Mouse (Mus musculus) fat pad, adult 2 months (tissue): Measurements from ENCODE around the gene Rnf24.

ENCODE experiments used
- DNase-seq: peaks from one replicate; pipeline ENCODE4 v3.0.0-alpha.2; 2011; ENCODE audit warnings: low read depth, low spot score; ENCODE audit errors: extremely low read depth

The Rnf24 gene

GRCm38 (mm10) chr2:131352747-131353563, at the start of gene Rnf24:
TSS of gene Rnf24 (minus strand) at chr2:131352892.
- no peak for DNase-seq

GRCm38 (mm10) chr2:131401794-131402495, 49.3 kb upstream of the Rnf24 start:
- DNase-seq, result no peak

- no peak for DNase-seq
Observed at GRCm38 (mm10) chr2:131400846-131401245, 48.2 kb upstream of the Rnf24 start.

GRCm38 (mm10) chr2:131397323-131397848, 44.7 kb upstream of the Rnf24 start:
- no peak for DNase-seq

GRCm38 (mm10) chr2:131386350-131386962, 33.8 kb upstream of the Rnf24 start:
- DNase-seq, result no peak

- DNase-seq, result no peak
Observed at GRCm38 (mm10) chr2:131385176-131385575, 32.5 kb upstream of the Rnf24 start.

GRCm38 (mm10) chr2:131379541-131379940, 26.8 kb upstream of the Rnf24 start:
- no peak for DNase-seq

GRCm38 (mm10) chr2:131378872-131379271, 26.2 kb upstream of the Rnf24 start:
- no peak for DNase-seq

GRCm38 (mm10) chr2:131377055-131377454, 24.4 kb upstream of the Rnf24 start:
- DNase-seq, result no peak

GRCm38 (mm10) chr2:131373656-131374055, 21.0 kb upstream of the Rnf24 start:
- DNase-seq, result no peak

GRCm38 (mm10) chr2:131372276-131372877, 19.7 kb upstream of the Rnf24 start:
- DNase-seq, result no peak

GRCm38 (mm10) chr2:131371811-131372210, 19.1 kb upstream of the Rnf24 start:
- DNase-seq, result peak; percentile 66

GRCm38 (mm10) chr2:131370828-131371227, 18.1 kb upstream of the Rnf24 start:
- DNase-seq, result no peak

GRCm38 (mm10) chr2:131364689-131365088, 12.0 kb upstream of the Rnf24 start:
- no peak for DNase-seq

- DNase-seq, result no peak
Observed at GRCm38 (mm10) chr2:131358481-131358880, 5.8 kb upstream of the Rnf24 start.

GRCm38 (mm10) chr2:131354049-131354448, 1.4 kb upstream of the Rnf24 start:
- DNase-seq, result no peak

GRCm38 (mm10) chr2:131353564-131353915, 848 bp upstream of the Rnf24 start:
- no peak for DNase-seq

- no peak for DNase-seq
Observed at GRCm38 (mm10) chr2:131351968-131352746, 535 bp downstream of the Rnf24 start.

- DNase-seq, result no peak
Observed at GRCm38 (mm10) chr2:131351471-131351870, 1.2 kb downstream of the Rnf24 start.

- DNase-seq, result no peak
Observed at GRCm38 (mm10) chr2:131350301-131350700, 2.4 kb downstream of the Rnf24 start.
